Mouse (Mus musculus) heart, postnatal 14 days (tissue): ENCODE measurements around the gene F12. TPM values are rescaled to one million over a fixed set of nuclear protein-coding genes. Genes with fewer than 3 reads are reported as not detected.

ENCODE experiments used
- DNase-seq, 2 experiments: peaks; one replicate each; pipeline ENCODE4 v3.0.0; 2021 to 2022
- intact Hi-C: fragments of 180-260 bp; cut with DNase I; formaldehyde crosslinking; loops from one replicate; pipeline ENCODE4 v1.15.1; 2025
- long read RNA-seq, 2 experiments: library from polyadenylated mRNA; stranded (forward); transcript quantifications; one replicate each; pipeline ENCODE4 v2.0.0; 2021
- total RNA-seq, 2 experiments: library from RNA; stranded (reverse); gene quantifications; 2 replicates each; pipeline ENCODE4 v1.2.3; 2021

F12 gene
- not detected for total RNA-seq
- long read RNA-seq, experiment 1 = 0 reads
- long read RNA-seq, experiment 2 = 0 reads

DNA sequence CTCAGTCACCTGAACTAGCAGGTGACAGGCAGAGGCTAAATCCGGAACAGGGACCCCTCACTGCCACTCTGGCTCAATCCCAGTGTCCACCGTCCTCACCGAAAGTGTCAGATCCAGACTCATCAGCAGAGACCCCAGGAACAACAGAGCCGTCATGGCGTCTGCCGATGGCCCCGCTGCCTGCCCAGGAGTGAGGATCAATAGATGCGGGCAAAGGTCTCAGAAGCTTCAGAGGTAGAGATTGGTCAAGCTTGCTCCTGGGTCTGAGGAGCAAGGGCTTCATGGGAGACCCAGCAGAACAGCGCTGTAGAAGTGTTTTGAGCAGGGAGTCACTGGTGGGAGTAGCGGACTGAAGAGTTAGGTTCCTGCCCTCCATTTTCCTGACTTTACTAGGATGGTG is at the start of gene F12:
Gene F12 (minus strand): TSS at position 181 of the 400 bp plus-strand sequence.
- DNase-seq = no peak
- intact Hi-C loops = no loop called here

DNA sequence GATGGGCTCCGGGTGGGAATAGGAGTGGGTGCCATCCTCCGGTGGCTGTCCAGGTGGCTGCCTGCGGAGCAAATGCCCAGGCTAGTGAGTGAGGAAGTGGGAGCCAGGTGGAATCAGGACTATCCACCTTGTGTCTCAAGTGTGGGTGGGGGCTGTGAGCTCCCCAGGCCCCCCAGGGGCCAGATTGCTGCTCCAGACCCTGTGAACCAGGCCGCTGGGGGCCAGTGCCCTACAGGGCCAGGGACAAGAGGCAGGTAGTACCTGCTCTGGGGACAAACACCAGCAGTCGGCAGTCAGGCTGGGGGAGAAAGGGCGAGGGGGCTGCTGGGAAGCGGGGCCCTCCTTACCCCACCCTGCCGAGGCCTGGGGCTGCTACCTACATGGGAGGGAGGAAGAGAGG is 49.7 kb upstream of the F12 start:
- DNase-seq = no peak
- intact Hi-C loops = no loop called here

DNA sequence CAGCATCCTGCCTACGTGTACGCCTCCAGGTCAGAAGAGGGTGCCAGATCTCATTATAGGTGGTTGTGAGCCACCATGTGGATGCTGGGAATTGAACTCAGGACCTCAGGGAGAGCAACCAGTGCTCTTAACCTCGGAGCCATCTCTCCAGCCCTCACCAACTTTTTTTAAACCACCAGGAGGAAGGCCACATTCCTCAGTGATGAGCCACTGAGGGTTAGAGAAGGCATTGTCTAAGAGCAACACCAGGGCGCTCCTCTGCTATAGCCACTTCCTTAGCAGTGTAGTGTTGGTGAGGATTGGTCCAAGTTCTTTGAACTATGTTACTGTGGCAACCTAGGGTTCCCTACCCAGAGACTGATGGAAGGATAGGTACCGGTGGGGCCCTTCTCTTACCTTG is 49.2 kb upstream of the F12 start:
- no peak for DNase-seq
- intact Hi-C loops = no loop called here

DNA sequence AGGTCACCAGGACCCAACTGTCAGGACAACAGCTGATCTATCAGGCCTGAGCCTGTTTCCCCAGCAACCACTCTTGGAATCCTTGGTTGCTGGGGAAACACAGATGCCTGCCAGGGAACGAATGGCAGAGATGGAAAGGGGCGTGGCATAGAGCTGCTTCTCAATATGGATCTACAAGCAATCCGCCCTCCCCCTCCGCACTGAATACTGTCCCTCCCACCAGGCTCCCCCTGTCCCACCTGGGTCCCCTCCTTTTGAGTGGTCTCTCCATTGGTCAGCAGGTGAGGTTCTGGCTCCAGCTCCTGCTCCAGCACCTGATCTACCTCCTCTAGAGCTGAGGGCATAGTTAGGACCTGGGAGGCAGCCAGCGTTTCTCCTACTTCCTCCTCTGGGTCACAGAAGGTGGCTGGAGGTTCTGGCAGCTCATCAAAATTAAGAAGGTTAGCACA is 48.1 kb upstream of the F12 start:
- intact Hi-C loops = no loop called here
- no peak for DNase-seq

DNA sequence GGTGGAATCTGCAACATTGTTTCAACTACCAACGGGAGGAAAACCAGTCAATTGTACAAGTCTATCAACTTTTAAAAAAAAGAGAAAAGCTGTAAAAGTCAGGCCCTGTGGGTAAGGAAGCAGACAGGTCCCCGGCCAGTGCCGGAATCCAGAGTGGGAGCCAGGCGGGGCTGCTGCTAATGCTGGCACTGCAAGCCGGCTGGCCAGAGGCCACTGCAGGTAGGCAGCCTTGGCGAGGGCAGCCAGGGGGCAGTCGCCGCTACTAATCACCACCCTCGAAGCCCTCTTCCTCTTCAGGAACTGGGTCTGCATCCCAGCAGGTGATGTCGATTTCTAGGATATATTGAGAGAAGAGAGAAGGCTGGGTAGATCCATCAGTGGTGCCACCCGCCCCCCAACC is 47.4 kb upstream of the F12 start:
- intact Hi-C loops = loop anchor here (2.0 kb wide), 1 partner anchor 39 kb away; the partner anchor contains the start of gene Pdlim7
- DNase-seq = no peak

DNA sequence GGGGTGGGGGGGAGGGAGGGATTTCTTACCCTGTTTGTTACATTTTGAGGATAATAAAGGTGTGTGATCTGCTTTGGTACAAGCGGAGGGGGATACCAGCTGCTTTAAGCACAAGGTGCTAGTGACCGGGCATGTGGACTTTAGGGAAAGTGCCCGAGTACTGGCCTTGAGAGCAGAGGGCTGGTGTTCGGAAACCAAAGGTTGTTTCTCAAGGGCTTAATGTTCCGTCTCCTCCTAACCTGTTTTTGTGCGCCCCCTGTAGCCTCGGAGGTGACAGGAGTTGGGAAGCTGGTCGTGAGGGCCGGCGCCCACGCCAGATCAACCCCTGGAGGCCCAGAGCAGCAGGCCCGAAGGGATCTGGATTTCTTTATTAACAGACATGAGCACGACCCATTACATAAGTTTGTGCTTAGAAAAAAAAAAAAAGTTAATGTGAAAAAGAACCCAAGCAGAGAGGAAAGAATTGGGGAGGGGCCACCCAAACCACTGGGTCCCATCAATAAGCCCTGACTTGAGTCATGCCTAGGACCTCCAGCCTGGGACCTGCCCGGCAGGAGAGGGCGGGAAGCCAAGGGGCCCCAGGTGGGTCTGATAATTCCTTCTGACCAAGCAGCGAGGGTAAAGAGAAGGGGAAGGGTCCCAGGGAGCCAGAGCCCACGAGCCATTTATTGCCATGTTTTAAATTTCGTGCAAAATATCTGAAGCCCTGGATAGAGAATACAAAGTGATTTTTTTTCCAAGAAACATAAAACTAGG is 46.7 kb upstream of the F12 start:
- intact Hi-C loops = loop anchor here (2.0 kb wide), 1 partner anchor 40 kb away; the partner anchor contains the start of gene Pdlim7
- DNase-seq = no peak

DNA sequence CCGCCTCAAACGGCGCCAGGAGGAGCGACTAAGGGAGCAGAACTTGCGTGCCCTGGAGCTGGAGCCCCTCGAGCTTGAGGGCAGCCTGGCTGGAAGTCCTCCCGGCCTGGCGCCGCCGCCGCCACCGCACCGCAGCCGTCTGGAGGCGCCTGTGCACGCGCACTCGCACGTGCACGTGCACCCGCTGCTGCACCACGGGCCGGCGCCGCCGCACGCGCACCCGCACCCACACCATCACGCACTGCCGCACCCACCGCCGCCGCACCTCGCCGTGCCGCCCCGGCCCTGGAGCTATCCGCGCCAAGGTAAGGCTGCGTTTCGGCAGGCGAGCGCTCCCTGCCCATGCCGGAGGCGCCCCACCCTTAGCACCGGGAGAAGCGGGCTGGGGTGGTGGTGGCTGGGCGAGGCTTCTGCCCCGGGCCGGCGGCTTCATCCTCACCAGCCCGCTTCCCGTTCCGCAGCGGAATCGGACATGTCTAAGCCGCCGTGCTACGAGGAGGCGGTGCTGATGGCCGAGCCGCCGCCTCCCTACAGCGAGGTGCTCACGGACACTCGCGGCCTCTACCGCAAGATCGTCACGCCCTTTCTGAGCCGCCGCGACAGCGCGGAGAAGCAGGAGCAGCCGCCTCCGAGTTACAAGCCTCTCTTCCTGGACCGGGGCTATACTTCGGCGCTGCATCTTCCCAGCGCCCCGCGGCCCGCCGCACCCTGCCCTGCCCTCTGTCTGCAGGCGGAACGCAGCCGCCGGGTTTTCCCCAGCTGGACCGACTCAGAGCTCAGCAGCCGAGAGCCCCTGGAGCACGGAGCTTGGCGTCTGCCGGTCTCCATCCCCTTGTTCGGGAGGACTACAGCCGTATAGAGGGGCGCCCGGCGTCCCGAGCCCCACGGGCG is 45.8 kb upstream of the F12 start:
- peak; percentile 67 for DNase-seq
- intact Hi-C loops = loop anchor here (2.0 kb wide), 1 partner anchor 40 kb away; the partner anchor contains the start of gene Pdlim7

DNA sequence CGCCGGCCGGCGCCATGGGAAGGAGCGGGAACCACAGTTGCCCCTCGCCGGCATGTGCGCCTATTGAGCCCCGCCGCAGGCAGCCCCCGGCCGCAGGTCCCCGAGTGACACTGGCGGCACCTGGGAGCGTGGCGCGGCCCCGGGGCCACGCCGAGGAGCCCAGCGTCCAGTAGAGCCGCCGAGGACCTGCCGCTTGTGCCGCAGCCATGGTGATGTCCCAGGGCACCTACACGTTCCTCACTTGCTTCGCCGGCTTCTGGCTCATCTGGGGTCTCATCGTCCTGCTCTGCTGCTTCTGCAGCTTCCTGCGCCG is 45.2 kb upstream of the F12 start:
- intact Hi-C loops = loop anchor here (1.0 to 2.0 kb wide), 2 partner anchors 41 to 53 kb away; partner anchors contain the start of gene Pdlim7
- DNase-seq = no peak

DNA sequence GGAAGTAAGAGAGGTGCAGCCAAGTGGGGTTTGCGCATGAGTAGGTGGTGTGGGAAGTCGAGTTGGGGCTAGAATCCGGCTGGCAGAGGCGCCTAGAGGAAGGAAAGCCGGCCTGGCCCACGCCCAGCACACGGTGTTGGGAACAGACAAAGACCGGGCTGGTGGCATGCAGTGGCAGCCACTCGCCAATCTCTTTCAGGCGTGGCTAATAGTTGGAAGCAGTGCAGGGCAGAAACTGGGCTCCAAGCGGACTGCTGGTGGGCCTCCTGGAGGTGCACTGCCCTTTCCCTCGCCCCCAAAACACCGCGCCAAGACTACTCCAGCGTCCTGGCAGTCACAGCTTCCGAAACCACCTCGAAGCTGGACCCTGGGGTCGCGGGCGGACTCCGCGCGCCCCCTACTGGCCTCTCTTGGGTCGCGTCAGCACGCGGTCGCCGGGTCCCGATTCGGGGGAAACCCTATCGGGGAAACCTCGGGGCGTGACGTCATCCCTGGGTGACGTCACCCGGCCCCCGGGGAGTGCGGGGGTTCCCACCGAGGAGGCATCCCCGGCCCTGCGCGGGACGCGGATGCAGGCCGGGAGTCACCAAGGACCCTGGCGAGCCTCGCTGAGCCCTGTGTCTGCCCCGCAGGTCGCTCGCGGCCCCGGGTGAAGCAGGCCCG is 44.7 kb upstream of the F12 start:
- DNase-seq = peak; percentile 91 to 92
- intact Hi-C loops = loop anchor here (1.0 kb wide), 1 partner anchor 53 kb away; no protein-coding TSS in a partner anchor

DNA sequence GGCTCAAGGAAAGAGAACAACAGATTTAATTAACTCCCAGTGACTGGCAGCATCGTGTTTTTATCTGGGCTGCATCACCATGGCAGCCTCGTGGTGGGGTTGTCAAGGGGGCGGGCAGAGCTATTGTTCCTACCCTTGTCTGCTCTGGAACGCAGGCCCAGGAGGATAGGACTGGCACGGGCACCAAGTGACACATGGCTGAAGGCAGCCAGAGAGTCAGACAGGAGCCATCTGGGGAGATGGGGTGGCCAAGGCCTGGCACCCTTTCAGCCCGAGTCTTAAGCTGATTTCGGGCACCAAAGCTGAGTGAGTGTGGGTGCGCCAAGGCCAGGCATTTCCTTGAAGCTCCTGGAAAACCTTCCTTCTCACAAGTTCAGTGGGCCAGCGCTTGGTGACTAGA is 43.8 kb upstream of the F12 start:
- DNase-seq = no peak
- intact Hi-C loops = no loop called here

DNA sequence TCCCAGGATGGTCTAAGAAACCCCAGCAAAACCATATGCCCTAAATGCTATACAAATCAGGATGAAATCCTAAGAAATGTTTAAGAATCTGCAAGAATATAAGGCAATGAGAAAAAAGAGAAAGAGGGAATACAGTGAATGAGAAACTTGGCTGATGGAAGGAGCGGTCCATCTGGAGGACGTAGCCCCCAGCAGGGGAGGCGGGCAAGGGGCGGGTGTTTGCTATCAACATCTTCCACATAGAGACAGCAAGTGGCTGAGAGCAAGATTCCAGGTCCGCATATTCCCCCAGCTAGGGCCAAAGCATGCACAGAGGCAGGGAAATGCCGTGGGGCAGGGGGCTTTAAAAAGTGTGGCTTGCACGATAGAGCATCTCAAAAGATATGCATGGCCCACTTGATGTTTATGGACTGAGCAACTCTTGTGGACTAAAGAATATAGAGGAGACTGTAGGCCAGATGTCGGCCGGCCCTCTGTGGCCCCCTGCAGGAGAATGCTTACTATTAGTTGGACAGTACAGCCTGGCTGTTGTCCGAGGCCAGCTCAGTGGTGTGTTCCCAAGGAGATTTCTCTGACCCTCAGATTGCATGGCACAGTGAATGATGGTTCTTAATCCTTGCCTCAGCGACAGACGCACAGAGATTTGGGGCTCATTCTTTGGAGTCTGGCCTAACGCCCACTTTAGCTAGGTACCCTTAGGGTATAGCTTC is 42.4 kb upstream of the F12 start:
- intact Hi-C loops = loop anchor here (2.0 kb wide), 1 partner anchor 22 kb away; no protein-coding TSS in a partner anchor
- peak; percentile 61 to 70 for DNase-seq

DNA sequence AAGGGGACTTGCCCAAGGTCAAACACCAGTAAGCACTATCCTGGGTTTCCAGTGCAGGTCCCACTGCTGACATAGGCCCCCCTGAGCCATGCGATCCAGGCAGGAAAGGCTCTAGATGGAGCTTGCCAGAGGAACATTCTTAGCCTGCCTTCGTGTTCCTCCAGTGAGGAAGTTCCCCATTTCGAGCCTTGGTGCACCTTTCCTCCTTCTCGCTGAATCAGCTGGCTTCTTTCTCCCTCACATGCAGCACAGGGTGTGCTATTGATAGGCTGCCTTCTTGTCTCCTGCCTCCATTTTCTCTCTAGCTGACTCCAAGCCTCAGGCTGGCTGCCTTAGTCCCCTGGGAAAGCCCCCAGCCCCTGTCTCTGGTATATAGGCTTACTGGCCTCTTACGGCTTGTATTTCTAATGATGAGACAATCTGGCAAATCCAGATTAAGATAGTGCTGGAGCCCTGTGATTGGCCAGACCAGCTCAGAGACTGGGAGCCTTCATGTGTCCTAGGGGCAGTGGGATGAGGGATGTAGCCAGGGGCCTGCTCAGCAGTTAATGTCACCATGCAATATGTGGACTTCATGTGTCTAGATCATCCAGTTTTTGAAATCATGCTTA is 39.3 kb upstream of the F12 start:
- intact Hi-C loops = no loop called here

DNA sequence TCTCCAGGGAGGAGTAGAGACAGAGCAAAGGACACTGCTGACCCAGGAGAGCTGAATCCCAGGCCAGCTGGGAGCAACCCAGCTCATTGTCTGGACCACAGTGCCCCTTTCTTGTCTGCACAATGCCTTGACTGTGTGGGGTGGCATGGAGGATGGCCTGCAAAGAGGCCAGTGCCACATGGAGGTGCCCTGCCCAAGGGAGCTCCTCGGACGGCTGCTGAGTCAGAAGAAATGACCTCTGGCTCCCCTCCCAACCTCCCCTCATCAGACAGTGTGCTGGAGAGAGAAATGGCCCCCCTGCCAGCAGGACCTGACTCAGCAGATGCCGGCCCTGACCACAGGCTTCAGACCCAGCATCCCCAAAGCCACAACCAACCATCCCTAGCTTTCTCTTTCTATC is 38.6 kb upstream of the F12 start:
- intact Hi-C loops = no loop called here
- DNase-seq = no peak

More for the DNA sequence above, 39.3 kb upstream of the F12 start:
- DNase-seq = no peak

DNA sequence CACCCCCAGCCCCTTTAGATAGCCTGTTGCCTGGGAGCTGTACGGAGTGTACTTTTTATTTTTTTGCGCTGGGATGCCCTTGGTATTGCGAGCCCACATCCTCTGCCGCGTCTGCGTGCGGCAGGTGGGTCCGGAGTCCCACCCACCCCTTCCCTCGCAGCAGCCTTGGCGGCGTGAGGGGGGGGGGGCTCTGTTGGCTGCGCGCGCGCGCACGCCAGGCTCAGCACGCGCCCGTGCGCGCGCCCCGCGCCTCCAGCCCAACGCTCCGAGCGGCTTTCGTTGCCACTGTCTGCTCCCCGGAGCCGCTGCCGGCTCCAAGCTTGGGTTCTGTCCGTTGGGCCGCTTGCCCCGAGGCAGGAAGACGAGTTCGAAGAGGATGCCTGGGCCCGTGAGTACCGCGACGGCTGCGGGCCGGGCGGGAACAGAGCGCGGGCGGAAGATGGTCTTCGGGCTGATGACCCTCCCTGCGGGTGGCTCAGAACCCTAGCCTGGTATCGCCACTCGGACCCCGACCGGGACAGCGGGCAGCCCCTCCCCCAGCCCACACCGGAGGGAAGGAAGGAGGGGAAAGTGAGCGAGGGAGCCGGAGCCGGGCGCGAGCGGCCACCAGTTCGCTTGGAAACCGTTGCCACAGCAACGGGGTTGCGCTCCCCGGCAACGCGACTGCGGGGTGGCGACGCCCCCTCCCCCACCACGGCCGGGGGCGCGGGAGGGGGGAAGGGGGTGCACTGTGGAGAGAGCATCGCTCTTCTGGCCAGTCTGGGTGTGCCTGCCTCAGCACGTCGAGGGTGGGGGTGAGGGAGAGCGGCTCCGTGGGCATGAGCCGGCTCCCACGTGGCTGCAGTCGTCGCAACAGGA is 37.7 kb upstream of the F12 start, which contains the start of gene Prr7:
Gene Prr7 (plus strand): TSS at position 241 of the 858 bp plus-strand sequence.
- peak; percentile 60 for DNase-seq
- intact Hi-C loops = no loop called here

DNA sequence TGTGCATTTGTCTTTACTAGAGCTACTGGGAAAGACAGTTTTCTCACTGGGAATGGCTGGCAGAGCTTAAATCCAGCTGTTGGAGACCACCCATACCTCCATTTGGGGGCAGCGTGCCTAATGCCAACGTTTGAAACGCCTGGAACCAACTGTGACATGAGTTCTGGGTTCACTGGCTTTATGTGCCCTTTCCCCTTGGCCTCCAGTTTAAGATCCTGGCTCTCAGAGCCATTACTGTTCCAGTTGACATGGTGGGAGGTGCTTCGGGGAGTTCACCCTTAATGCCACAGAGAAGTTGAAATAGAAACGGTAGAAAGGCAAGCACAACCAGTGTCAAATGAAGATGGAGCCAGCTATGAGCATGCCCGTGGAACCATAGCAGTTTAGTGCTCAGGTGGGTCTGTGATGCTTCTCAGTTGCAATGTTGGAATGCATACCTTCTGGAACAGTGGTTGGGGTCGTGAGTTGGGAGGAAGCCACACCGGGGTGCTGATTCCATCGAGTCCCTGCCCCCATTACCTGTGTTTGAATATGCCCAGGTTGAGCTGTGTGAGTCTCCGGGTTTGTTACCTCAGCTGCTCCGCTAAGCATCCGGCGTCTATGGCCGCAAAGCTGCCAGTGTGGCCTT is 36.9 kb upstream of the F12 start:
- intact Hi-C loops = no loop called here
- DNase-seq = no peak

DNA sequence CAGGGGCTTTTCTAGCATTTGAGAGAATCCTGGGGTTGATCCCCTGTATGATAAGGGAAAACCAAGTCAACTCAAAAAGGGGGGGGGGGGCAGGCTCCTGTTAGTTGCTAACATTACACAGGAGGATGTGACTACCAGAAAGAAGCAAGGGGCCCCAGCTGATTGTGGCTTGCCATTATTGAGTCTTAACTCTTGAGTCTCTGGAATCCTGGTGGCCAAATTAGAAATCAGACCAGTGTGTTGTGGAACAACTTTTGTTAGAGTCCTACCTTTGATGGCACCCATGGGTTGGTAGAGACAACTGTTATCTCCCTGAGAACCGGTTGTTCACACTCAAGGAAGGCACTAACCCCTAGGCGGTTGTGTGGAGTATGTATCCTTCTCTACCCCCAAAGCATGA is 36.4 kb upstream of the F12 start:
- no peak for DNase-seq
- intact Hi-C loops = no loop called here

DNA sequence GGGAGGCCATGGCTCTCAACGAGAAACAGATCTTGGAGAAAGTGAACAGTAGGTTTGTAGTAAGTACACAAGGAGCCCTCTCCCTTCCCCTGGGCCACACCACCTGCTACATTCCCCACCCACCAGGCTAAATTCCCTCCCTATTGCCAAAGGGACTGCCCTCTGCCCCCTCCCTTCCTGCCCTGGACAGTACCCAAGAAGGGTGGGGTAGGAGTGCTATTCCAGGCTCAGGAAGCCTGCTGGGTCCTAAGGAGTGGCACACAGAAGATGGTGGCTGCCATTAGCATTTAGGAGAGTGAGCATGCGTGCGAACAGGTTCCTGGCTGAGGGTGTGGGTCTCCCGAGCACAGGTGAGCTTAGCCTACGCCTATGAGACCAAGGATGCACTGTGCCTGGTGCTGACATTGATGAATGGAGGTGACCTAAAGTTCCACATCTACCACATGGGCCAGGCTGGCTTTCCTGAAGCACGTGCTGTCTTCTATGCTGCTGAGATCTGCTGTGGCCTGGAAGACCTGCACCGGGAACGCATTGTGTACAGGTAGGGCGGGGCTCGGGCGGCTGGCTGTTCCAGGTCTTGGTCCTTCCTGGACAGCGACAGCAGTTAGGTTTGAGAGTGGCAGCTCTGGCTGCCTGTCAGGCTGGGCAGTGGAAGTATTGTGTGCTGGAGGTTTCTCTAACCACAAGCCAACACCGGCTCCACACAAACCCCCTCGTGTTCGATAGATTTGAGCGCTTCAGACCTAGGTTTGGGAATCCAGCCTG is 25.4 kb upstream of the F12 start:
- intact Hi-C loops = no loop called here
- peak in 1 of 2 experiments; percentile 57 for DNase-seq
